Mouse (Mus musculus) layer of hippocampus, postnatal 36 days (tissue): ENCODE results near the gene Prlhr. TPM values are rescaled to one million over a fixed set of nuclear protein-coding genes. Genes with fewer than 3 reads are reported as not detected.
A peak's percentile ranks its signal among the peaks of the same experiment; 100 is the strongest.

Experiments
- DNase-seq, 2 experiments: peaks; one replicate each; pipeline ENCODE4 v3.0.0; 2022
- total RNA-seq, 2 experiments: library from RNA; stranded (reverse); gene quantifications; 2 replicates each; pipeline ENCODE4 v1.2.3; 2021

Gene Prlhr
- total RNA-seq, 2 experiments from 2014 or later = not detected

GRCm38 (mm10) chr19:60417611-60418010 lies 50.5 kb downstream of the Prlhr start:
- DNase-seq = peak in 1 of 2 experiments; percentile 18

Other genes with a start within 250 kb of the Prlhr start
- gene Fam204a, start 241.6 kb downstream of the Prlhr start, total RNA-seq = 10 to 100 TPM; 28.7 TPM
- gene Cacul1, start 112.7 kb upstream of the Prlhr start, total RNA-seq = 10 to 100 TPM; 48.0 to 53.6 TPM